Mouse (Mus musculus): ENCODE measurements around the gene D630045J12Rik.
A peak's percentile ranks its signal among the peaks of the same experiment; 100 is the strongest.

D630045J12Rik gene

GRCm38 (mm10) chr6:38096961-38097370 lies 156.8 kb downstream of the D630045J12Rik start:
- ATAC-seq (ENCODE audit: low TSS enrichment): peak; percentile 50; the same call in 1 of the 2 replicates

- no peak for ATAC-seq (ENCODE audit: low TSS enrichment)
These were observed 159.1 kb downstream of the D630045J12Rik start for GRCm38 (mm10) chr6:38094701-38095100.

- peak; percentile 55; the same call in 1 of the 2 replicates for ATAC-seq (ENCODE audit: low TSS enrichment)
These were observed 161.3 kb downstream of the D630045J12Rik start for GRCm38 (mm10) chr6:38092539-38092938.

- no peak for ATAC-seq (ENCODE audit: low TSS enrichment)
These were observed 166.4 kb downstream of the D630045J12Rik start for GRCm38 (mm10) chr6:38087242-38088026.

DNA sequence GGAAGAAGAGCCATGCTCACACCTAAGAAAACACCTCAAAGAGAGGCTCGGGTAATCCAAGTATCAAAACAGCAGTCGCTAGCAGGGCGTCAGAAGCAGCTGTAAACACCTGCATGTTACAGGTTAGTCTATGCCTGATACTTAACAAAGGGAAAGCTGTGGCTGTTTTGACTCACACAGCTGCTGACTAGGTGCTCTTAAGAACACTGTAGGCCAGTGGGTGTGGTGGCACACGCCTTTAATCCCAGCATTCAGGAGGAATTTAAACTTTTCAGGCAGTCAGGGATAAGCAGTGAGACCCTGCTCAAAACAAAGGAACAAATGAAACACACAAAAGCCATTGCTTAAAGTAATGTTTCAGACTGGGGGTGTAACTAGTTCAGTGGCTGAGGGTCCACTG lies 170.6 kb downstream of the D630045J12Rik start:
- no peak for ATAC-seq (ENCODE audit: low TSS enrichment)

DNA sequence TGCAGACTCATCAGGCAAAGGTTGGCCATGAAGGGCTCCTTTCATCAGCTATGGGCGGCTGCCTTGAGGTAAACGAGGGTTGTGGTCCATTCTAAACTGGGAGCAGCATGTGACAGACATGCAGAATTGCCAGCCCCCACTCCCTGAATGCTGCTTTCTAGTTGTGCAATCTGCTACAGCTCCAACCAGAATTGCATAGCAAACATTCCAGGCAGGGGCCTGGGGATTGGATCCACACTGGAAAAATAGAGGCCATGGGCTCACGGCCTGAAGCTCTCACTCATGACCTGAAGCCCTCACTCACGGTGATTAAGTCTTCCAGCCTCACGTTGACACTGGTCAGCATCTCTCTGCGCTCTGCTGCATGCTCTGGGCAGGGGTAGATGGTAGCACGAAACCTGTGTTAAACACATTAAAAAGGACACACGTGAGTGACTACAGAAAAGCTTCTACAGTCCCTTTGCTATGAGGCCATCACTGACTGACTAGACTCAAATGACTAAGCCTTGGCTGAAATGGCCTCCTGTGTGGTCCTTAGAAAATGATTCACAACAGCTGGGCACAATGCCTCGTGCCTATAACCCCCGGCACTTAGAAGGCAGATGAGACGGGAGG lies 172.0 kb downstream of the D630045J12Rik start:
- no peak for ATAC-seq (ENCODE audit: low TSS enrichment)

- ATAC-seq (ENCODE audit: low TSS enrichment): peak; percentile 88
These were observed 173.4 kb downstream of the D630045J12Rik start for GRCm38 (mm10) chr6:38080364-38080763.

- ATAC-seq (ENCODE audit: low TSS enrichment): no peak
These were observed 180.2 kb downstream of the D630045J12Rik start for GRCm38 (mm10) chr6:38073592-38073991.
